Mouse (Mus musculus) kidney, adult 18-20 months (tissue): ENCODE data around the gene Slc5a11.

Source experiments
- DNase-seq: peaks from one replicate; pipeline ENCODE4 v3.0.0; 2021

Slc5a11 gene

GRCm38 (mm10) chr7:123214365-123215075, at the start of gene Slc5a11:
Gene Slc5a11, plus strand, starts transcription at chr7:123214780.
- DNase-seq, result peak; percentile 81

- DNase-seq, result no peak
These were observed 47.1 kb upstream of the Slc5a11 start for GRCm38 (mm10) chr7:123167436-123167835.

GRCm38 (mm10) chr7:123169618-123170017, 45.0 kb upstream of the Slc5a11 start:
- no peak for DNase-seq

GRCm38 (mm10) chr7:123172101-123172500, 42.5 kb upstream of the Slc5a11 start:
- DNase-seq, result no peak

- no peak for DNase-seq
These were observed 37.4 kb upstream of the Slc5a11 start for GRCm38 (mm10) chr7:123177215-123177614.

- peak; percentile 53 for DNase-seq
These were observed 32.5 kb upstream of the Slc5a11 start for GRCm38 (mm10) chr7:123181787-123182701.

GRCm38 (mm10) chr7:123184891-123185290, 29.7 kb upstream of the Slc5a11 start:
- DNase-seq, result no peak

GRCm38 (mm10) chr7:123186463-123186862, 28.1 kb upstream of the Slc5a11 start:
- DNase-seq, result no peak

GRCm38 (mm10) chr7:123187246-123187645, 27.3 kb upstream of the Slc5a11 start:
- no peak for DNase-seq

GRCm38 (mm10) chr7:123188462-123188861, 26.1 kb upstream of the Slc5a11 start:
- no peak for DNase-seq

- no peak for DNase-seq
These were observed 24.8 kb upstream of the Slc5a11 start for GRCm38 (mm10) chr7:123189762-123190161.

GRCm38 (mm10) chr7:123191731-123192130, 22.8 kb upstream of the Slc5a11 start:
- no peak for DNase-seq

- no peak for DNase-seq
These were observed 21.4 kb upstream of the Slc5a11 start for GRCm38 (mm10) chr7:123193201-123193600.

GRCm38 (mm10) chr7:123194696-123195095, 19.9 kb upstream of the Slc5a11 start:
- no peak for DNase-seq

- DNase-seq, result no peak
These were observed 18.1 kb upstream of the Slc5a11 start for GRCm38 (mm10) chr7:123196432-123196831.

GRCm38 (mm10) chr7:123198695-123199094, 15.9 kb upstream of the Slc5a11 start:
- peak; percentile 70 for DNase-seq

GRCm38 (mm10) chr7:123199151-123199550, 15.4 kb upstream of the Slc5a11 start:
- no peak for DNase-seq

- no peak for DNase-seq
These were observed 14.8 kb upstream of the Slc5a11 start for GRCm38 (mm10) chr7:123199656-123200206.

- no peak for DNase-seq
These were observed 13.9 kb upstream of the Slc5a11 start for GRCm38 (mm10) chr7:123200722-123201121.

- peak; percentile 66 for DNase-seq
These were observed 9.3 kb upstream of the Slc5a11 start for GRCm38 (mm10) chr7:123205261-123205660.

GRCm38 (mm10) chr7:123207561-123207960, 7.0 kb upstream of the Slc5a11 start:
- DNase-seq, result no peak

- DNase-seq, result no peak
These were observed 4.7 kb upstream of the Slc5a11 start for GRCm38 (mm10) chr7:123209864-123210263.

- DNase-seq, result no peak
These were observed 3.1 kb upstream of the Slc5a11 start for GRCm38 (mm10) chr7:123211461-123211860.

- DNase-seq, result no peak
These were observed 2.3 kb upstream of the Slc5a11 start for GRCm38 (mm10) chr7:123212316-123212715.
